Mouse (Mus musculus): ENCODE measurements at regions not wholly inside any gene's neighbourhood (a gene's known extent, or its start where the extent isn't known, plus 50 kb on each side); places are given as distances from the start of the nearest gene placed in this dataset.

DNA sequence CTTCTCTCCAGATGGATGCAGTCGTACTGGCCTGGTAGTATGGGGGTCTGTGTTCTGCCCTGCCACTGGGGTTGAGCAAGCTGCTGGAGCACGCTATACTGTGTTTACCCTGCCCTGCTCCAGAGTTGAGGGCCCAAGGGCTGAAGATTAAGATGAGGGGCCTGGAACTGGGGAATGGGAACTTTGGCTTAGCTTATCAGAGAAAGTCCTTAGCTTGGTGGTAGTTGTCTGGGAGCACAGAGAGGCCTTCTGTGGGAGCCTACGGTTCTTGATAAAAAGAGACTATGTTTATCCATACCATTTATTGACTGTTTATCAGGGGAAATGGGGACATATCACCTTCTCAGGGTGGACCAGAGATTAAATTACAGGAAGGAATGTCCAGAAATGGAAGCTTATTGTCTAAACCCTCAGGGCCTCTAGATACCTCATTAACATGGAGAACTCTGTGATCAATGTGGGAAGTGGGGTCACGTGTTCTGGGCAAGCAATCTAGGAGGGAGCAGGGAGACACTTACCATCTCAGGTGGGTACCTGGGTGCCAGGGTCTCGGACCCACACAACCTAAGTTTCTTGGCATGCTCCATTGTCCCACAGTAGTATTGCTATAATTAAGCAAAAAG is 58.7 kb downstream of the Mycn start:
- 87% methylated on average over 5 of the region's 5 CpGs for WGBS
- DNase-seq (ENCODE audit: low read depth, low spot score): no peak

DNA sequence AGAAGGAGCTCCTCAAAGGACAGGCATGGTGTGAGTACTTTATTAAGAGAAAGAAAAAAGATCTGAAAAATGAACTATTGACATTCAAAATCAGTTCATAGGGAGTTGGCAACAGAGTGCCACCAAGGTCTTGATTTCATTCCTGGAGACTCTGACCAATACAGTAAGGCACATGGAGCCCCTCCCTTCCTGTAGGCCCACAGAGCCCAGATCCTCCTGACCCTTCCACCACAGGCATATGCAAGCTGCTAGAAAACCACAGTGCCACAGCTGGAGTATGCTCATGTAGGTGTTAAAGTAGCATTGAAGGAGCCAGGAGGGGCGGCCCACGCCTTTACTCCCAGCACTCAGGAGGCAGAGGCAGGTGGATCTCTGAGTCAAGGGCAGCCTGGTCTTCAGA is 63.7 kb downstream of the Mycn start:
- no peak for DNase-seq (ENCODE audit: low read depth, low spot score)
- WGBS: 97% methylated on average over 2 of the region's 2 CpGs

DNA sequence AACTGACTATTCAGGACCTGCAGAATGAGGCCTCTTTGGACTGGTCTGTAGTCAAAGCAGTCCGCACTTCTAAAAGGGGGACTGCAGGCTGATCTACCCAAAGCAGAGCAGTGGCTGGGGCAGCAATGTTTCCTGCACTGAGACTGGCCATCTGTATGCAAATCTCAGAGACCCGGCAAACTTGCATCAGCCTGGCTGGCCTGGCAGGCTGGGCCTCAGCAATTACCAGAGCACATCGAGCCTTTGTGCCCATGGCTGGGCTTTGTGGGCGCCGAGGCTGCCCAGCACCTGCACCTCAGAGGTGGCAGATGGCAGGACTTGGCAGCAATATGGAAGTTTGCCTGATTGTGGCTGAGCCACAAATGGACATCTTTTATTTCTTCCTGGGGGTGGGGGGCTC is 64.2 kb downstream of the Mycn start:
- 67% methylated on average over 5 of the region's 5 CpGs for WGBS
- DNase-seq (ENCODE audit: low read depth, low spot score): no peak

DNA sequence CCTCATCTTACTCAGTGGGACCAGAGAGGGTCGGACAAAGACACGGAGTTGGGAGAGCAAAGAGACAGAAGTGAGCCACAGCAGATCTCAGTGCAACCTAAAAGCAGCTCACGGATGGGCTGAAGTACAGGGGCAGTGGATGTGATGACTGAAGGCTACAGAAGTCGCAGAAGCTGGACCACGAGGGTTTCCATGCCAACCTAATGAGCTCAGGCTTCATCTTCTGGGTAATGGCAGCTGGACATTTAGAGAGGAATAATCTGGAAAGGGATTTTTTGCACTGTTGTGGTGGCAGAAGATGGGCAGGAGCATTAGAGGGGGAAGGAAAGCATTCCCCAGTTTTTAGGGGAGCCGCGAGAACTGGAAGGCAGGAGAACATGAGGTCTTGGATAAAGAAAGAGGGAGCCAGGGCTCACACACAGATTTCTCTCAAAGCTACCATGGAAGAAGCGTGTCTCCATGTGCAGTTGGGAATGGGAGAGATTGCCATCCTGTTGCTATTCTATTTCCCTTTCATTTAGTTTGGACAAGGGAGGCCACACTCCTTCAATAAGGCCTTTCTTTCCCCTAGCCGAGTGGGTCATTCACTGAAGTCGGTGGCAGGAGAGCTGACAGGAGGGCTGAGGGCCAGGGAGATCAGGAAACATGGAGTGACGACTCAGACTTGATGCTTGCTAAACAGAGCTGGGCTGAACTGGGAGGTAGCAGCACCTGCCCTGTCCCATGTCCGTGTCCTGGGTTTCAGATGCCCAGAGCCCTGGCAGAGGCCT is 65.6 kb downstream of the Mycn start:
- 85% methylated on average over 12 of the region's 12 CpGs for WGBS
- DNase-seq (ENCODE audit: low read depth, low spot score): no peak

DNA sequence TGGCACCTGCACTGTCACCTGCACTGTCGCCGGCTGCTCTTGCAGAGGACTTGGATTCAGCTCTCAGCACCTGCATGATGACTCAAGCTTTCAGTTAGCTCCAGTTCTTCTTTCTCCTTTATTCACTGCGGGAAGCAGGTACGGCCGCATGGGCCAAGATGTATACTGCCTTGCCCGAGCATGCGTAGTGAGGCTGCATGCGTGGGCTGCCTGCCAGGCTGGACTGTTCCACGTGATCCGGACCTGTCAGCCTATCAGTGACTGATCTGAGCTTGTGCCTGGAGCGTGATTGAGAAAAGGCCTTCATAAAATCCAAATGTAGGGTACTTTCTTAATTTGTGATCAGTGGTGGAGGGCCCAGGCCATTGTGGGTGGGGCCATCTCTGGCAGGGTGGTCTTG is 68.2 kb downstream of the Mycn start:
- 91% methylated on average over 11 of the region's 11 CpGs for WGBS
- no peak for DNase-seq (ENCODE audit: low read depth, low spot score)

DNA sequence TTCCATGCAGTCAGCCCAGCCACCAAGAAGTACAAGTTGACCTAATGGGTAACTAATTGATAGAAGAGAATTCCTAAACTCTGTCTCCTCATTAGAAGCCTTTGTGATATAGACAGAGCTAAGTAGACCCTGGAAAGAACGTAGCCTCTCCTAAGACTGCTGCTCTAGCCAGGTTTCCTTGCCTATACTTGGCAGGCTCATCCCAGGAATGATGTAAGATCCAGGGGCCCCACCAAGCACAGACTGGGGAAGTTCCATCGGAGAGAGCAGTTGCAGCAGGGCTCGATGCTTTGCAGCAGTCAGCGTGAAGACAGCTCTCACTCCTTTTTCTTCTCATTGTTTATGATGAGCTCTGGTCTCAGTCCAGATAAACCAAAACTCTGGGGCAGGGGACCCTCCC is 68.7 kb downstream of the Mycn start:
- WGBS: 66% methylated on average over 4 of the region's 4 CpGs
- DNase-seq (ENCODE audit: low read depth, low spot score): no peak

DNA sequence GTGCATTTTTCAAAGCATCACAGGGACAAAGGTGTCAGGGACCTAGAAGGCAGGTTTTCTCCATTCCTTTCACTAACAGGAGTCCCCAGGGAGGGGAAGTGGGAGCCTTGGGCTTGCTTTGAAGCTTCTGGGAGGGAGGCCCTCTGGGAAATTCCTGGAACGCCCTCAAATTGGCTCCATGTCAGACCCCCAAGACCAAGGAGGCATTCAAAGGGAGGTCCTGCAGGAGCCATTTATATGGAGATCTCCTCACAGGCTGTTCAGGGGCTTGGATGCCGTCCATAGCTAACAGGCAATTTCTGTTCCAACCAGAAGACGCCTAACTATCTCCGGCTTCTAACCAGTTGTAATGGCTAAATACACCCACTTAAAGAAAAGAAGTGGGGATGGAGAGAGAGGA is 70.4 kb downstream of the Mycn start:
- 75% methylated on average over 4 of the region's 4 CpGs for WGBS
- DNase-seq (ENCODE audit: low read depth, low spot score): no peak

DNA sequence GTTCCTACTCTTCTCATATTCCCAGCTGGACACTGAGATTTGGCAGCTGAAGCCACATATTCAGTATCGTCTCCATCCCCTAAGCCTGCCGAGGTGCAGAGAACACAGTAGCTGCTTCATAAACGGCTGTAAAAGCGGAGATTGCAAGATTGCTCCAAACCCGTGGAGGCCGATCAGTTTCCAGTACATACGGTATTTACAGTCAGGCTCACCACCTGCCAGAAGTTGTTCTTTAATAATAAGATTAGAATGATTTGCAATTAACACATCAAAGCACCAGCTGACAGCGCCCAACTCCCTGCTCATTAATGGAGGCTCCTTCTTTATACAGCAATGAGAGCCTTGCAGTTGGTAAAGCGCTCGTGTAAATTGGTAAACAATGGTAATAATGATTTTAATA is 75.1 kb downstream of the Mycn start:
- WGBS: 73% methylated on average over 10 of the region's 10 CpGs
- DNase-seq (ENCODE audit: low read depth, low spot score): no peak

DNA sequence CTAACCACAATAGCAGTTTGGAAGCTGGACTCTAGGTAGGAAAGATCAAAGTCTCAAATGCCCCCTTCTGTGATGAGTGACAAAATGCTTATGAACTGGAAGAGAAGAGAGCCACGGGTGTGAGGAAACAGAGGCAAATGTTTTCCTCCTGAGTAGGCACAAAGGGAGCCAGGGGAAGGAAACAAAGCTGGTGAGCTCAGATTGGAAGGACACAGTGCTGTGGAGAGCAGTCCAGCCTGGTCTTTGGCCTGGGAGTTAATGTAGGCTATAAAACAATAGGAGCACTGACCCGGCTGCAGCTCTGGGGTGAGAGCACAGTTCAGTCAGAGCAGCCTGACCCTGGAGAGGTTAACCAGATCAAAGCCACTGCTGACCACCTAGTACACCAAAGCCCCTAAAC is 91.0 kb downstream of the Mycn start:
- 45% methylated on average over 2 of the region's 2 CpGs for WGBS
- DNase-seq (ENCODE audit: low read depth, low spot score): no peak

DNA sequence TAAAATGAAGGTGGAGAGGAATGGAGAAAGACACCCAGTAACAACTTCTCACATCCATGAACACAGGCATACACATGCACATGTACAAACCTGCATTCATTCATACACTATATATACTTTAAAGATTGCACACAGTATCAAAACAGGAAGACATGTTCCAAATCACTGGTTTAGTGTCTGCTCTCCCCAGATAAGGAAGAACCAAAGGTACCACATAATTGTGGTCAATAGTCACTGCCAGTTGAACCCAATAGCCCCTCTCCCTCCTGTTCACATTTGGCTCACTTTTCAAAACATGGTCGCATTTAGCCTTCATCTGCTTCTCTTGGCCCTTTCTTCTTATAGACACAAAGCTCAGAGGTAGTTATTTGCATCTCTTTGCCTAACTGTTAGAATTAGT is 95.0 kb downstream of the Mycn start:
- 87% methylated on average over 1 of the region's 1 CpGs for WGBS
- DNase-seq (ENCODE audit: low read depth, low spot score): no peak

DNA sequence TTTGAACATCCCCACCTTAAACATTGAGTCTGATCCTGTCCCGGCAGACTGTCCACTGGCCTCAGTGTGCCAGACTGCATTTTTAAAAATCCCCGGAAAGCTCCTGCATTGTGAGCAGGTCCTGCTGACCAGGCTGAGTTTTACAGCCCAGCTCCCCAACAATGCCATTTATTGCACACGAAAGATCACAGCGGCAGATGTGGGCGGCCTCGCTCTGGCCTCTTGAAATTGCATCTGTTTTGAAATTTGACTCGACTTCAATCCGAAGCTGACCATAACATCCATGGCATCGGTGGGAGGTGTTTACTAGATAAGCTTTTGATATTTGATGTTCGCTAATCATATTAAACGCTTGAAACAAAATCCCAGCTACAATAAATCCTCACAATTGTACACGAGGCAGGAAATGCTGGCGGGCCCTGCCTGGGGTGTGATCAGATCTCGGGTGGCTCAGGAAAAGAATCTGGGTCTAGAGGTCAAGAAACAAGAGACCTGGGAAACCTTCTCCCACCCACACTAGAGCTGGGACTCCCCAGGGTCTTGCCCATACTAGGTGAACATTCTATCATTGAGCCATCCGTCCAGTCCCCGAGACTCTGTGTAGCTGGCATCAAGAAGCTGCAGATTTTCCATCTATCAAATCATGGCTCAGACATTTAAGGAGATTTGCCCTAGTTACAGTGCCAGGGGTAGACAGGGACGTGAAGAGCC is 99.3 kb downstream of the Mycn start:
- DNase-seq (ENCODE audit: low read depth, low spot score): no peak
- WGBS: 40% methylated on average over 17 of the region's 17 CpGs

DNA sequence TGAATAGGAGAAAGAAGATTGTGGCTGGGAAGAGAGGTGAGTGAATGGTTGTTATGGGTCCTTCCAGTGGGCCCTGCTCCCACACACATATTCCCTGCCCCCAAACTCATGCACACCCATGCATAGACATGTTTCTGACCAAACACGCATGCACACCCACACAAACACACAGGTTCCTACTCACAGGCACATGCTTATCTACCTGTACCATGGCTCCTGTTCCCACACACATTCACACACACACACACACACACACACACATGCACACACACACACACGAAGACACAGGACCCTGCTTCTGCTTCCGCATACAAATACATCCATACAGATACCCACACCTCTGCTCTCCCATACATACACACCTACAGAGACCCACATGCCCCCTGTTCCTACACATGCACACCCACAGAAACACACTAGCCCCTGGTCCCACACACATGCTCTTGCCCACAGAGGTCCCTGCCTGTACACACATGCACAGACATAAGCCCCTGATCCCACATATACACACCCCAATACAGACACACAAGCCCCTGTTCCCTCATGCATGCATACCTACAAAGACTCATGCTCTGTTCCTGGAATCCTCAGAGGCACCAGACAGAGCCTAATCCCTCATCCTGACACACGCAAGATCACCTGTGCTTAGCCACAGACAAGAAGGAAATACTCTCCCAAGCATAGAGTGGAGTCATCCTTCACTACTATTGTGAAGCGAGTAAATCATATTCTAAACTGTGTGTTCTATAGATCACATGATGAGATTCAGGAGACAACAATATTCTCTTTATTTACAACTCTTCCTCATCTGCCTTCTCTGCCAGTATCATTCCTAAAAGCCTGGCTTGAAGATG is 100.1 kb downstream of the Mycn start:
- 88% methylated on average over 5 of the region's 5 CpGs for WGBS

DNA sequence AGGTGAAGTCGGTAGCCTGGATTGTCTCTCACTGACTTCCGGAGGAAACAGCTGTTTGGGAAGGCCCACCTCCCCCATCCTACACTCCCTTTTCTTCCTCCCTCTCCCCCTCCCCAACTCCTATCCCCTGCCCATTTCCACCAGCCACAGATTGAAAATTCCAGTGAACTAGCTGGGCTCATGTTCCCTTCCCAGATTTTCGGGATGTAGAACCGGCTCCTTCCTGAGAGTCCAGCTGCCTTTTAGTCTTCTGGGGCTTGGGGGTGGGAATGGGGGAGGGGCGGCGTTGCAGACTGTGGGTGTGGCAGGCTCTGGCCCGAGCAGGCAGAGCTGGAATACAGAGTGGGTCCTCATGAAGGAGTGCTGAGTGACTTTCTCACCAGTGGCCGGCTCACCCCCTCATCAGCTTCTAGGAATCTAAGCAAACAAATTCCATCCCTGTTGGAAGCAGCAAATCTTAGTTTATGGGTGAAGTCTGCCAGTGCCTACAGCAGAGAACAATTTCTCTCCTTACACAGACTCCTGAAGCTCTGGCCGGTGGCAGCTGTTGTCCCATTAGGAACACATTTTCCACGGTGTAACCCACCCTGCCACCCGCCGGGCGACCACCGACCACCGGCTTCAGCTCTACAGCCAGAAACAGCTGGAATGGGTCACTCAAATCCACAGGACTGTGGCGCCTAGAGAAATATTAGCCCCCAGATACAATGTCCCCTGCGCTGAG is 100.9 kb downstream of the Mycn start:
- WGBS: 53% methylated on average over 17 of the region's 17 CpGs
- DNase-seq (ENCODE audit: low read depth, low spot score): no peak

More for the DNA sequence above, 100.1 kb downstream of the Mycn start:
- DNase-seq (ENCODE audit: low read depth, low spot score): no peak

DNA sequence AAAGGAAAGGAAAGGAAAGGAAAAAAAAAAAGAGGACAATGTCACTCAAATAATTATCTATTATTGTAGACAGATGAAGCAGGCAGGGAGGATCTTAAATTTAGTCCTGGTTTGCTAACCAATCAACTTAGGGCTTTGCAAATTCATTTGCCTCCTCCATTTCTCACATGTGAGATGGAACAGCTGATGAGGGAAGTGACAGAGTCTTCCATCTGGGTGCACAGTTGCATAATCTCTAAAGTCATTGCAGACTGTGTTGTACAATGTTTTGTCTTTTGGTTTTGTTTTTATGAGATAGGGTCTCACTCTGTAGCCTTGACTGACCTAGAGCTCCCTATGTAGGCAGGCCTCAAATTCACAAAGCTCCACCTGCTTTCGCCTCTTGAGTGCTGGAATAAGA is 103.9 kb downstream of the Mycn start:
- 94% methylated on average over 1 of the region's 1 CpGs for WGBS
- no peak for DNase-seq (ENCODE audit: low read depth, low spot score)

DNA sequence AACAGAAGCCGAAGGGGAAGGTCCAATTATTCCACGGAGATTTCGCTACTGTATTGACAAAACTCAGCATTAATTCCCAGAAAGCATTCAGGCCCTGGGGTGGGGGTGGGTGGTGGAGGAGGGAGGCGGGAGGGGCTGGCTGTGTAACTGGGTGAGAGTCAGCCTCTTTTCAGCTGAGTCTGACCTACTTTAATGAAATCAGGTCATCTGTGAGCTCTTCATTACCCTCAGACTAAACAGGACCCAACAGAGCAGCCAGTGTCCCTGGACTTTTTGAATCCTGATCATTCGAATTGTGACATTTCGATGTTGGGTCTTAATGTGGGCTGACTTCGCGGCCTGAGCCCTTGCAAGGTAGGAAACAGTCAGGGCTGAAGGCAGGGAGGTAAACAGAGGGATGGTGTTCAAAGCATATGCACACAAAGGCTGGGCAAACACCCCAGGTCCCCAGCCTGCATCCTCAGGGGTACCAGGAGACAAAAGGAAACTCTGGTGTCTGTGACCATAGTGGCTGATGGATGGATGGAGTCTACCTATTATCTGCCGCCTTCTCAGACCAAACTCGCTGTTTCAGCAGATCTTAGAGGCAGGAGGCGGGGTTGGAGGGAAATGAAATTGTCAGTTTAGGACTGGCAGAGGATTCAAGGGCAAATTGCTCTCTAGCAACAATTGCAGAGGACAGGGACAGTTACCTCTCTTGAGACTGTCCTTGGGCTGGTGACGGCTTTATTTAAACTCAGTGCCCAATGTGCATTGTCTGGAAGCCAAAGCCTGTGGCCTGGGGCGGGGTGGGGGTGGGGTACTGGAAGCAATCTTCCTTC is 113.7 kb downstream of the Mycn start:
- DNase-seq (ENCODE audit: low read depth, low spot score): no peak
- 68% methylated on average over 13 of the region's 13 CpGs for WGBS

DNA sequence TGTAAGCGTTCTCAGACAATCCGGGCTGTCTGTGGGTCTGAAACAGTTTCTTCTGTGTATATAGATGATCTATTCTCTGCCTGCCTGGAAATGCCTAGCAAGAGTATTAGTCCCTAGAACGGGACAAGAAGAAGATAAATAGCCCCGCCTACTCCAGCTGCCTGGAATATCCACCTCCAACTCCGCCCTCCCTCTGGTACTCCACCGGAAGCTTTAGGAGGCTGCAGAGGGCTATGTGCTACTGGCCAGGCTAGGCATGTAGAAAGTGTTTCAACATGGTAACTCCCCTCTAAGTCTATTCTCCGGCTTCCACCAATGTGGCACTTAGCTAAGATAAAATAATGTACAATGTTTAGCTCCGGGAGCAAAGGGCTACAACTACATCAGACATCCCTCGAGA is 114.3 kb downstream of the Mycn start:
- WGBS: 41% methylated on average over 9 of the region's 9 CpGs
- no peak for DNase-seq (ENCODE audit: low read depth, low spot score)

DNA sequence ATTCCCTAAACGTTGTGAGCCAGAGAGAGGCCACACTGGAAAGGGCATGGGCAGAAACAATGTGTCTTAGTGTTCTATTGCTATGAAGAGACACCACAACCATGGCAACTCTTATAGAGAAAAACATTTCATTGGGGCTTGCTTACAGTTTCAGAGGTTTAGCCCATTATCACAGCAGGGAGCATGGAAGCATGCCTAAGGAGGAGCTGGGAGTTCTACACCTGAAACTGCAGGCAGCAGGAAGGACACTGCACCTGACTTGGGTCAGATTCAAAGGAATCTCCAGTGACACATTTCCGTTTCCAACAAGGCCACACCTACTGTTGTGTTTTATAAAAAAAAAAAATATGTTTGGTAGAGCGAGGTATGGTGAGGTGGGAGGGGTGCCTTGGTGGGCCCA is 115.3 kb downstream of the Mycn start:
- no peak for DNase-seq (ENCODE audit: low read depth, low spot score)
- 70% methylated on average over 3 of the region's 3 CpGs for WGBS

DNA sequence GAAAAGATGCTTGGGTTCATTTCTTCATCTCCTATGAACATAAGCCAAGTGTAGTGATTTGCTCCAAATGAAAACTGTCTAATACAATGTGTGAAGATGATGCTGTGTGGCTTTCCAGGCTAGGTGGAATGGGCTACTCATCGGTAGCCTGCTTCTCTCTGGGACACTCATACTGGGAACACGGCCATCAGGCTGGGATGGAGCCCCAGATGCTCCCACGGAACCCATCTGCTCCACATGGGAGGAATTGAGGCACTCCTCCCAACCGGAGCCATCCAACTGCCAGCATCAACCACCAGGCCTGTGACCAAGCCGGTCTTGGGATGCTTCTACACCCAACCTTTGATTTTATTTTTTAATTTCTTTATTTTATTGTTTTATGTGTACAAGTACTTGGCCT is 115.9 kb downstream of the Mycn start:
- 93% methylated on average over 5 of the region's 5 CpGs for WGBS
- no peak for DNase-seq (ENCODE audit: low read depth, low spot score)

DNA sequence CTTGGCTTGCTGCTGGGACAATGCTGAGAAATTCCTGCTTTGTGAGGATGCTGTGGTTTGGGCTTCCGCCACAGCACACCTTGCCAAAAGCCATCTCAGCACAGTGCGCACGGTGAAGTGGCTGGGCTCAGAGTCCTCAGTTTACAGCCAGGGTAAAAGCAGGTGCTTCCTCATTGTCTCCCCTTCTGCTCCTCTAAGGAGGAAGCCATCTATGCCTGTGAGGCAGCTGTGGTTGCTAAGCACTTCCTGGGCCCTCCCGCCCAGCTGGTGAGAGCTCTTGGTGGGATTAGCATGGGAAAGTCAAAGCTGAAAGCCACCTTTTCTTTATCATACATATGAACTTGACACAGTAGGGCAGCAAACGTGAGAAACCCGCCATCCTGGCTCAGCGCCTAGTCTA is 120.2 kb downstream of the Mycn start:
- DNase-seq (ENCODE audit: low read depth, low spot score): no peak
- WGBS: 60% methylated on average over 7 of the region's 7 CpGs

All from large intestine, adult 2 months (tissue).